Mouse (Mus musculus): ENCODE results near the gene Card10. TPM values are rescaled to one million over a fixed set of nuclear protein-coding genes. Genes with fewer than 3 reads are reported as not detected.
A peak's percentile ranks its signal among the peaks of the same experiment; 100 is the strongest.

Gene Card10
- polyA plus RNA-seq, 1 experiment from 2014 or later, result 6.5 TPM

DNA sequence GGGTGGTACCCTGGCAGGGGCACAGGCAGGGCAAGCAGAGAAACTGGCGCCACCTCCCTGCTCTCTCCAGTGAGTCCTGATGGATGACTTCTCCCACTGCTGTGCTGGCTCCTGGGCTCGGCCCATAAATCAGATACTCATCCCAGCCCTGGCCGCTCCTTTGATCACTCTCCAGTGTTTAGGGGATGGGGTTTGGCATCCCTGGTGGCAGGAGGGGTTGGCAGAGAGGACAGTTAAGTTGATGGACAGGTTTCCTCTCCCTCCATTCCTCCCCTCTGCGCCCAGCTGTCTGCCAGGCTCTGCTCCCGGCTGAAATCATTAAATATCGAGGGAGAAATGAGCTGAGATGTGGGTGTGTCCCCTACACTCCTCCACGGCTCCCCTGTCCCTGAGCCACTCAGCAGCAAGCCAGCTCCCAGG, 66.2 kb downstream of the Card10 start:
- H3K27ac ChIP-seq (ENCODE audit: low read length), result no peak overlapping the region
- no peak overlapping the region for H3K4me2 ChIP-seq (replicated peaks; ENCODE audit: low read depth, low read length)
- H3K4me1 ChIP-seq (ENCODE audit: control insufficient read depth, insufficient read depth, low read length), result 0 out of 2 replicates have a peak, but pooled peaks cover 7% of the 10 kb centered on the region
- H3K4me3 ChIP-seq (ENCODE audit: low read depth, low read length), result no peak overlapping the region
- WGBS, result 17% methylated on average over 7 of the region's 7 CpGs
- no peaks in the 10 kb centered on the region for H3K9me3 ChIP-seq (ENCODE audit: control insufficient read depth, low read depth, low read length)
- H3K36me3 ChIP-seq (ENCODE audit: control insufficient read depth, insufficient read depth, low read length), result no peaks in the 10 kb centered on the region
- ATAC-seq (ENCODE audit: insufficient number of reproducible peaks, insufficient read depth, low FRiP score, low read depth), result 0 out of 2 replicates have a peak, but pooled peaks have one; percentile 21
- H3K27me3 ChIP-seq (ENCODE audit: control insufficient read depth, insufficient read depth, low read length), result no peaks in the 10 kb centered on the region
- no peak overlapping the region for H3K9ac ChIP-seq (replicated peaks; ENCODE audit: low read depth, low read length)

DNA sequence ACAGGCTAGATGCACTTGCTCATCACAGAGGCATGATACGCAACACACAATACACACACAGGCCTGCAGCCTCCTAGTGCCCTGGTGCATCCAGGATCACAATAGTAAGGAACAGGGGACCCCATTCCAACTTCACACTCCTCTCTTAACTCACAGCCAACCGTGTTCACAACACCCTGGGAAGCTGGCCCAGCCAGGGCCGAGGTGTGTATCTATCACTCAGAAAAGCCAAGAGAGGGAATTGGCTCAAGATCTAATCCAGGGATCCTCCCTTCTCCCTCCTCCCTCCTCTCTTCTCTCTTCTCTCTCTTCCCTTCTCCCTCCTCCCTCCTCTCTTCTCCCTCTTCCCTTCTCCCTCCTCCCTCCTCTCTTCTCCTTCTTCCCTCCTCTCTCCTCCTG, 66.7 kb downstream of the Card10 start:
- H3K9ac ChIP-seq (replicated peaks; ENCODE audit: low read depth, low read length), result no peak overlapping the region
- no peak for ATAC-seq (ENCODE audit: insufficient number of reproducible peaks, insufficient read depth, low FRiP score, low read depth)
- no peak overlapping the region for H3K4me3 ChIP-seq (ENCODE audit: low read depth, low read length)
- no peaks in the 10 kb centered on the region for H3K36me3 ChIP-seq (ENCODE audit: control insufficient read depth, insufficient read depth, low read length)
- H3K4me1 ChIP-seq (ENCODE audit: control insufficient read depth, insufficient read depth, low read length), result 0 out of 2 replicates have a peak, but pooled peaks cover 7% of the 10 kb centered on the region
- no peaks in the 10 kb centered on the region for H3K27me3 ChIP-seq (ENCODE audit: control insufficient read depth, insufficient read depth, low read length)
- no peaks in the 10 kb centered on the region for H3K9me3 ChIP-seq (ENCODE audit: control insufficient read depth, low read depth, low read length)
- no peak overlapping the region for H3K27ac ChIP-seq (ENCODE audit: low read length)
- no peak overlapping the region for H3K4me2 ChIP-seq (replicated peaks; ENCODE audit: low read depth, low read length)
- 48% methylated on average over 3 of the region's 3 CpGs for WGBS

DNA sequence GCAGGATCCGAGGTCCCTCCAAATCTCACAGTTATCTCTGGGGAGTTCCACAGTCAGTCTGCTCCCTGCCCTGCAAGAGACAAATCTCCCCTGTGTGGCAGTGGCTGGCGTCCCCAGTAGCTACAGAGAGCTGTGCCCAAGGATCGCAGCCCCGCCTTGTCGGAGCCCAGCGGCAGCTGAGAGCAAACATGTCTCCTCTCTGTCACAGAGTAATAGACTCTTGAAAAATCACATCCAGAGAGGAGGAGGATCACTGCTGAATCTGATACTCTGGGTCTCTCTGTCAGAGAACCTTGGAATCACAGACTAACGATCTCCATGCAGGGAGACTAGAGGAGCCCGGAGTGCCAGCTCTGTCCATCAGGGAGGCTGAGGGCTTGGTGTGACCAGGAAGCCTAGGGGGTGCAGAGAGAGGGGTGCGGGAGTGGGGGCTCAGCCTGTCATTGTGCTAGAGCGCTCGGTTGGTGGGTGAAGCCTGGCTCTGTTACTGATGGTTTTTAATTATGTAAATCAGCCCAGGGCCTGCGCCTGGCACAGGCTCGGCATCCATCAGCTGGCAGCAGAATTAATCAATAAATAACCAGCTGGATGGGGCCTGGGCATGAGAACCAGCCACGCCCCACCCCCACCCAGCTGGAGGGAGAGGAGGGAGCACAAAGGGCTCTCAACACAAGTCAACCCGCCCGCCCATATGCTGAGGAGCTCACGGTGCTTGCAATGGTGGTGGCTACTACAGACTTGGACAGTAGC, 67.2 kb downstream of the Card10 start:
- Histone ChIP-seq H3K27me3 (ENCODE audit: control insufficient read depth, insufficient read depth, low read length) (no peaks in the 10 kb centered on the region), H3K4me1 (ENCODE audit: control insufficient read depth, insufficient read depth, low read length) (0 out of 2 replicates have a peak, but pooled peaks cover 7% of the 10 kb centered on the region), H3K9me3 (ENCODE audit: control insufficient read depth, low read depth, low read length) (no peaks in the 10 kb centered on the region), H3K9ac (replicated peaks; ENCODE audit: low read depth, low read length) (no peak overlapping the region), H3K4me3 (ENCODE audit: low read depth, low read length) (no peak overlapping the region), H3K27ac (ENCODE audit: low read length) (no peak overlapping the region; the same call in 1 of the 2 replicates), H3K36me3 (ENCODE audit: control insufficient read depth, insufficient read depth, low read length) (no peaks in the 10 kb centered on the region), H3K4me2 (replicated peaks; ENCODE audit: low read depth, low read length) (no peak overlapping the region)
- 22% methylated on average over 17 of the region's 17 CpGs for WGBS
- ATAC-seq (ENCODE audit: insufficient number of reproducible peaks, insufficient read depth, low FRiP score, low read depth), result peak; percentile 28; the same call in 1 of the 2 replicates

DNA sequence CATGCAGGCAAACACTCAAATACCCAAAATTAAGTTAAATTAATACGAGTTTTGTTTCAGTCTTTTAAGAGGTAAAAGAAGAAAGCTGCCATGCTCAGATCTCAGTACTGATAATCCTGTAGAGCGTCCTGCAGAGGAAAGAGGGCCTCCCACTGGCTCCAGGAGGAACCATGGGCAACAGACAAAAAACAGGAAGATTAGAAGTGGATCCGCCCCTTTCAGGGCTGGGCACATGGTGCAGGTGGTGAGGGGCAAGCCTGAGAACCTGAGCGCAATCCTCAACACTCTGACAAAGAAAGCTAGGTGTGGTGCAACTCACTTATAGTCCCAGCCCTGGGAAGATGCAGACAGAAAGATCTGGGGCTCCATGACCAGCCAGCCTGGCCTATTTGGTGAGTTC, 71.0 kb downstream of the Card10 start:
- WGBS, result 58% methylated on average over 4 of the region's 4 CpGs
- Histone ChIP-seq H3K27me3 (ENCODE audit: control insufficient read depth, insufficient read depth, low read length) (no peaks in the 10 kb centered on the region), H3K9ac (replicated peaks; ENCODE audit: low read depth, low read length) (no peak overlapping the region), H3K36me3 (ENCODE audit: control insufficient read depth, insufficient read depth, low read length) (no peaks in the 10 kb centered on the region), H3K4me2 (replicated peaks; ENCODE audit: low read depth, low read length) (no peak overlapping the region), H3K9me3 (ENCODE audit: control insufficient read depth, low read depth, low read length) (no peaks in the 10 kb centered on the region), H3K4me1 (ENCODE audit: control insufficient read depth, insufficient read depth, low read length) (0 out of 2 replicates have a peak, but pooled peaks cover 4% of the 10 kb centered on the region), H3K4me3 (ENCODE audit: low read depth, low read length) (no peak overlapping the region), H3K27ac (ENCODE audit: low read length) (no peak overlapping the region)
- no peak for ATAC-seq (ENCODE audit: insufficient number of reproducible peaks, insufficient read depth, low FRiP score, low read depth)

DNA sequence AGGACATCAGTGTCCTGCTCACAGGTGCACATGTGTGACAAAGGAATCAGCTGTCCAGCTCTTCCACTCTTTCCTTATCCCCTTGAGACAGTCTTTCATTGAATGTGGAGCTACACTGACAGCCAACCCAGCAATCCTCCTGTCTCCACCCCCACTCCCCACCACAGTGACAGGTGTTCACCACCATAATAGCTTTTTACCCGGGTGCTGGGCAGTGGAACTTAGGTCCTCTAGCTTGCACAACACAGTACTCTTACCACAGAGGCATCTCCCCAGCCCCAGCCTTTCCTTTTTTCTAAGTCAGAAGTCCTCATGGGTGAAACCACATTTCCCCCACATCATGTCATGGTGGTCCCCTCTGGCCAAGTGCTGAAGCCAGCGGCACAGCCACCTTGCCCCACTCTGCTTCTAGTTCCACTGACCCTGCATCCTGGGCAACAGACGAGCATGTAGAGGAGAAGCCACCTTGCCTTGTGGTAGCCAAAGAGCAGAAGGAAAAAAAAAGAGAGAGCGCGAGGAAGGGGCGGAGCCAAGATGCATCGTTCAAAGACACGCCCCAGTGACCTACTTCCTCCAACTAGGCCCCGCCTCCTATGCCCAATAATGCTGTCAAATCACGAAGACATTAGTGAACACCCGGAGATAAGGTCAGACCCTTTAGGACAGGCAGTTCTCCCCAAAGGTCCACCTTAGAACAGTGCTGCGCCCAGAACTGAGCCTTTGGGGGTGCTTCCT, 72.4 kb downstream of the Card10 start:
- ATAC-seq (ENCODE audit: insufficient number of reproducible peaks, insufficient read depth, low FRiP score, low read depth), result no peak
- H3K27ac ChIP-seq (ENCODE audit: low read length), result no peak overlapping the region
- H3K27me3 ChIP-seq (ENCODE audit: control insufficient read depth, insufficient read depth, low read length), result no peaks in the 10 kb centered on the region
- H3K9ac ChIP-seq (replicated peaks; ENCODE audit: low read depth, low read length), result no peak overlapping the region
- no peak overlapping the region for H3K4me3 ChIP-seq (ENCODE audit: low read depth, low read length)
- WGBS, result 73% methylated on average over 12 of the region's 12 CpGs
- no peaks in the 10 kb centered on the region for H3K36me3 ChIP-seq (ENCODE audit: control insufficient read depth, insufficient read depth, low read length)
- no peak overlapping the region for H3K4me2 ChIP-seq (replicated peaks; ENCODE audit: low read depth, low read length)
- 0 out of 2 replicates have a peak, but pooled peaks cover 4% of the 10 kb centered on the region for H3K4me1 ChIP-seq (ENCODE audit: control insufficient read depth, insufficient read depth, low read length)
- H3K9me3 ChIP-seq (ENCODE audit: control insufficient read depth, low read depth, low read length), result no peaks in the 10 kb centered on the region

DNA sequence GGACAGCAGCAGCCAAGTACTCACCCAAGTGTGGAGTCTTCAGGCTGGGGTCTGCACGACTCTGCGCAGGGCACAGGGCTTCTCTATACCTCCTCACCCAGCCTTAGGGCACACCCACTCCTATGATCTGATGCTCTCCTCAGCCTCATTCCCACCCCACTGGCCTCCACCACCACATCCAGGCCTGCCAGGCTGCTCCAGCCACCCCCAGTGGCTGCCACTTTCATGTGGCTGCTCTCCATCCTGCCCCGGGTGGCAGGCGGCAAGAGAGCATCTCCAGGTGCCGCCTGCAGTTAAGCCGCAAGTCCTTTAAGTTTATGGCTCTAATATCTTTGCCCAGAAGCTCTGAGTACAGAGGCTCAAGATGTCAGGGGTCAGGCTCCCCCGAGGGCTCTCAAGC, 76.1 kb downstream of the Card10 start:
- Histone ChIP-seq H3K9ac (replicated peaks; ENCODE audit: low read depth, low read length) (no peak overlapping the region), H3K36me3 (ENCODE audit: control insufficient read depth, insufficient read depth, low read length) (no peaks in the 10 kb centered on the region), H3K27me3 (ENCODE audit: control insufficient read depth, insufficient read depth, low read length) (no peaks in the 10 kb centered on the region), H3K4me2 (replicated peaks; ENCODE audit: low read depth, low read length) (no peak overlapping the region), H3K4me1 (ENCODE audit: control insufficient read depth, insufficient read depth, low read length) (no peaks in the 10 kb centered on the region), H3K4me3 (ENCODE audit: low read depth, low read length) (no peak overlapping the region), H3K27ac (ENCODE audit: low read length) (no peak overlapping the region), H3K9me3 (ENCODE audit: control insufficient read depth, low read depth, low read length) (no peaks in the 10 kb centered on the region)
- 68% methylated on average over 7 of the region's 7 CpGs for WGBS
- no peak for ATAC-seq (ENCODE audit: insufficient number of reproducible peaks, insufficient read depth, low FRiP score, low read depth)

Other genes with a start within 250 kb of the Card10 start
- 9.4 and 15.9 TPM in 2 replicates for gene Rac2, start 230.3 kb downstream of the Card10 start, polyA plus RNA-seq (2014; fragmentation: Nextera tagmentation; extraction: Ambion mirVana)
- 4.0 and 5.9 TPM in 2 replicates for gene Cyth4, start 206.0 kb downstream of the Card10 start, polyA plus RNA-seq (2014; fragmentation: Nextera tagmentation; extraction: Ambion mirVana)
- 0.10 TPM in 1 of 2 replicates, not detected in the other for gene Elfn2, start 84.3 kb downstream of the Card10 start, polyA plus RNA-seq (2014; fragmentation: Nextera tagmentation; extraction: Ambion mirVana)
- gene Mfng, start 29.6 kb downstream of the Card10 start, polyA plus RNA-seq (2014; fragmentation: Nextera tagmentation; extraction: Ambion mirVana), result 15.7 and 16.9 TPM in 2 replicates
- gene Cdc42ep1, start 39.6 kb upstream of the Card10 start, polyA plus RNA-seq (2014; fragmentation: Nextera tagmentation; extraction: Ambion mirVana), result 40.7 and 41.7 TPM in 2 replicates
- 30.0 and 39.7 TPM in 2 replicates for gene Lgals2, start 52.5 kb upstream of the Card10 start, polyA plus RNA-seq (2014; fragmentation: Nextera tagmentation; extraction: Ambion mirVana)
- gene Gga1, start 74.1 kb upstream of the Card10 start, polyA plus RNA-seq (2014; fragmentation: Nextera tagmentation; extraction: Ambion mirVana), result 38.2 and 40.4 TPM in 2 replicates
- 0.21 TPM in 1 of 2 replicates, not detected in the other for gene Gm49510, start 96.6 kb upstream of the Card10 start, polyA plus RNA-seq (2014; fragmentation: Nextera tagmentation; extraction: Ambion mirVana)
- gene Sh3bp1, start 96.7 kb upstream of the Card10 start, polyA plus RNA-seq (2014; fragmentation: Nextera tagmentation; extraction: Ambion mirVana), result 43.5 and 51.4 TPM in 2 replicates
- gene Pdxp, start 110.9 kb upstream of the Card10 start, polyA plus RNA-seq (2014; fragmentation: Nextera tagmentation; extraction: Ambion mirVana), result 15.7 and 17.9 TPM in 2 replicates
- gene Lgals1, start 123.7 kb upstream of the Card10 start, polyA plus RNA-seq (2014; fragmentation: Nextera tagmentation; extraction: Ambion mirVana), result 1,620 and 1,697 TPM in 2 replicates
- gene Nol12, start 131.9 kb upstream of the Card10 start, polyA plus RNA-seq (2014; fragmentation: Nextera tagmentation; extraction: Ambion mirVana), result 45.9 and 56.7 TPM in 2 replicates
- gene Triobp, start 144.7 kb upstream of the Card10 start, polyA plus RNA-seq (2014; fragmentation: Nextera tagmentation; extraction: Ambion mirVana), result 50.2 TPM in 2 replicates
- gene H1f0, start 225.4 kb upstream of the Card10 start, polyA plus RNA-seq (2014; fragmentation: Nextera tagmentation; extraction: Ambion mirVana), result 160 and 175 TPM in 2 replicates
- gene Galr3, start 238.8 kb upstream of the Card10 start, polyA plus RNA-seq (2014; fragmentation: Nextera tagmentation; extraction: Ambion mirVana), result 0.30 and 0.39 TPM in 2 replicates

Data from stomach, embryonic 14.5 days (tissue).